Mouse (Mus musculus) G1E (cell line): Measurements from ENCODE around the gene Ddx6.

Experiments used
- CTCF ChIP-seq: IDR thresholded peaks from 2 replicates; pipeline ENCODE4 v1.5.1; 2012; ENCODE audit warnings: low read depth, low read length, inconsistent platforms, mixed read lengths
- GATA1 ChIP-seq: IDR thresholded peaks from 2 replicates; pipeline ENCODE4 v1.6.1; 2012; ENCODE audit warnings: borderline replicate concordance, low read length, inconsistent platforms, mixed read lengths
- POLR2AphosphoS5 ChIP-seq: IDR thresholded peaks from 2 replicates; pipeline ENCODE4 v1.6.1; 2012; ENCODE audit warnings: low read depth, low read length, inconsistent platforms; ENCODE audit not compliant: insufficient replicate concordance

DNA sequence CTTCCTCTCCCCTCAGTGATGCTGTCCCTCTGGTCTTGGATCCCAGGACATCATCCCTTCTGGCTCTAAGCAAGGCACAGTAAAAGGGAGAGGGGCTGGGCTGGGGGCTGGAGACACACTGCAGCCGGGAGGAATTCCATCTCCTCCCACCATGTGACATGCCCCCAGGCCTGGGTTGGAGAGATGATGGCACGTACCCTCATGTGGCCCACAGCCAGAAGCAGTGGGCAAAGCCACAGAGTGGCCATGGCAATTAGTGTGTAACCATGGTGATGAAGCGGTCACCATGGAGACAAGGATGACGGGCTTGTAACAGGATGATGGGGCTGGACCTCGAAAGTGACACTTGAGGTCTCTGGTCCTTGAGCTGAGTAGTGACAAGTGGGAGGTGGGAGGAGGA, 81.9 kb downstream of the Ddx6 start:
- TF ChIP-seq CTCF (no peak), POLR2AphosphoS5 (no peak), GATA1 (no peak)
